Mouse (Mus musculus): ENCODE measurements around the gene 3110009E18Rik.

The 3110009E18Rik gene

DNA sequence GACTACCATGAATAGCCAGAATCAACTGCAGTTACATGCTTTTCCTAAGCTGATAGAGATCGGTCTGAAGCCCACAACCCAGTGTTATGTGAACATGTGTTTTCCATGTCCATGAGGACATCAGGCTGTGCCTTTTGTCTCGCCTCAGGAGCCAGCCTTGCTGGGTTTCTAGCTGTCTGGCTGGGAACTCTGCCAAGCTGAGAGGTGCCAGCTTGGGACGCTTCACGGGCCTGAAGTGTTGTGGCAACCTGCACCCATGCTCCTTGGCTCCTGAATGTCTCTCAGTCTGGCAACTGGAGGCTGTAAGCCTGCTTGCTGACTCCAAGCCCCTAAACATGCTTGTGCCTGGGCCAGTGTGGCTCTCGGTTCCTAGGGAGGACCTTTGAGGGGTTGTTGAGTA, 21.6 kb downstream of the 3110009E18Rik start:
- peak in 1 of 2 experiments; percentile 30 for DNase-seq (ENCODE audit: low spot score in 2 of 2)

DNA sequence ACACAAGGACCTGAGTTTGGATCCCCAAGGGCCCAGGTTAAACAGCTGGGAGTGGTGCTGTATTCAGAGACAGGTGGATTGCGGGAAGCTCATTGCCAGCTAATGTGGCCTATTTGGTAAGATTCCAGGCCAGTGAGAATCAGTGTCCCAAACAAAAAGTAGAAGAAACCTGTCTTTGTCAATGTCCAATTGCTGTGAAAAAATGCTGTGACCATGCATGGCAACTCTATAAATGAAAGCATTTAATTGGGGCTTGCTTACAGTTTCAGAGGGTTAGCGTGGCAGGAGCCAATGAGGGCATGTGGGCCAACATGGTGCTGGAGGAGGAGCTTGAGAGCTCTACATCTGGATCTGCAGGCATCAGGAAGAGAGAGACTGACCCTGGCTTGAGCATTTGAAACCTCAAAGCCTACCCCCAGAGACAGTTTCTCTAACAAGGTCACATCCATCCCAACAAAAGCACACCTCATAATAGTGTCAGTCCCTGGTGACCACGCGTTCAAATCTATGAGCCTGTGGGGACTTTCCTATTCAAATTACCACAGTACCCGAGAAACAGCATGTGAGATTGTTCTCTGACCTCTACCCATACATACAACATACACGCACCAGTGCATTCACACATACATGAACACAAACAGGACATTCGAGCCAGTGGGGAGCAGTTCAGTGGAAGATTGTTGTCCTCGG, 24.7 kb downstream of the 3110009E18Rik start:
- no peak for DNase-seq (ENCODE audit: low spot score in 2 of 2)

DNA sequence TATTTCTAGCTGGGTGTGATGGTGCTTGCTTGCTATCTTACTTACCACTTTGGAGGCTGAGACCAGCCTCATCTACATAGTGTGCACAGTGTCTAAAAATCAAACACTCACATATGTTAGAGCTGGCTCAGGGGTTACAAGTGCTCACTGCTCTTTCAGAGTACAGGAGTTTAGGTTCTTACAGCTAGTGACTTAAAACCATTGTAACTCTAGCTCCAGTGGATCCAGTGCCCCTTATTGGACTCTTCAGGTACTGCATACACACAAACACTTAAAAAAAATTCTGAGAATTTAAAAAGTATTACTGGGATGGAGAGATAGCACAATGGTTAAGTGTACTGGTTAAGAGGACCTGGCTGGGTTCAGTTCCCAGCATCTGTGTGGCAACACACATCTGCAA, 26.0 kb downstream of the 3110009E18Rik start:
- DNase-seq (ENCODE audit: low spot score in 2 of 2), result peak in 1 of 2 experiments; percentile 28

DNA sequence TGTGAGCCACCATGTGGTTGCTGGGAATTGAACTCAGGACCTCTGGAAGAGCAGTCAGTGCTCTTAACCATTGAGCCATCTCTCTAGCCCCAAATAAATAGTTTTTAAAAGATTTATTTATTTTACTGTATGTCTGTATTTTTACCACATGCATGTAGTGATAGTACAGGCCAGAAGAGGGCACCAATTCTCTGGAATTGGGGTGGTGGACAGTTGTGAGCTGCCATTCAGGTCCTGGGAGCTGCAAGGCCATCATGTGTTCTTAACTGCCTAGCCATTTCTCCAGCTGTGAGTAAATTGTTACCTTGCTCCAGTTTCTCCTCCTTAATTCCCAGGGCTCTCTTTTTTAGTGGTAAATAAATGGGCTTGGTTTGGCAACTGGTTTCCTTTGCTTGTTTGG, 33.2 kb downstream of the 3110009E18Rik start:
- peak in 1 of 2 experiments; percentile 24 for DNase-seq (ENCODE audit: low spot score in 2 of 2)

DNA sequence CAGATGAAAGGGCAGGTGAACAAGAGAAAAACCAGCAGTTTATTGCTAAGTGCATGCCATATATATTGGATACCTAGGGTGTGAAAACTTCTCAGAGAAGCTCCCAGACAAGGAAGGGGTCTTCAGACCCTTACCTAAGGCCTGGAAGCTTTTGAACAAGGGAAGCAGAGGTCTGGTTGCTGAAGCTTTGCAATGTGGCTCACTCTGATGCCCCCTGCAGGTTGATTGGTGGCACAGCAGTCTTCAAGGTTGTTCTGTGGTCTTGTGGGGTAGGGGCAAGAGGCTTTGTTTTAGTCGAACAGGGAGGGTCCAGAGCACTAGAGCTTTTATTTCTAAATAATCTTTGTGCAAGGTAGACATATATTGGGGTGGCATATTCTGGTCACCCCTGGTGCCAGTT, 34.3 kb downstream of the 3110009E18Rik start:
- DNase-seq (ENCODE audit: low spot score in 2 of 2), result peak in 1 of 2 experiments; percentile 34

DNA sequence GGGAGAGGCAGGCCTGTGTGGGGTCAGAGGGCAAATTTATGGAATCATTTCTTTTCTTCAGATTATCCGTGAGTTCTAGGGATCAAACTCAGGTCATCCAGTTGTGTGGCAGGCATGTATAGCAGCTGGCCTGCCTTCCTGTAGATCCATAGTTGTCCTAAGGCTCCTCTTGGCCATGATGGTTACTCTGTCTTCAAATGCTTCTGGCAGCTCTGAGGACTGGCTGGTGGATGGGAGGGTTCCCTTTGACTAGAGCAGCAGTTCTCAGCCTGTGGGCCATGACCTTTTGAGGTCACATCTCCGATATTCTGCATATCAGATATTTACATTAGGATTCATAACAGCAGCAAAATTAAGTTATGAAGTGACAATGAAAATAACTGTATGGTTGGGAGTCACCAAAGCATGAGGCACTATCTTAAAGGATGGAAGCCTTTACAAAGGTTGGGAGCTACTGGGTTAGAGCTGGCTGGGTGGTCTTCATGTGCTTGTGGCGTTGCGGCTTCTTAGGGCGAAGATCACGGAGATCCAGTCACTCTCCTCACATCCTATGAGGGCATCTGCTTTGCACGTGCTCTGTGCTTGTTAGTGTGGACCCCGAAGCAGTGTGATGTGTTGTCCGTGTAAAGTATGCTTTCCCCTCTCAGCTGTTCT, 37.6 kb downstream of the 3110009E18Rik start:
- no peak for DNase-seq (ENCODE audit: low spot score in 2 of 2)

DNA sequence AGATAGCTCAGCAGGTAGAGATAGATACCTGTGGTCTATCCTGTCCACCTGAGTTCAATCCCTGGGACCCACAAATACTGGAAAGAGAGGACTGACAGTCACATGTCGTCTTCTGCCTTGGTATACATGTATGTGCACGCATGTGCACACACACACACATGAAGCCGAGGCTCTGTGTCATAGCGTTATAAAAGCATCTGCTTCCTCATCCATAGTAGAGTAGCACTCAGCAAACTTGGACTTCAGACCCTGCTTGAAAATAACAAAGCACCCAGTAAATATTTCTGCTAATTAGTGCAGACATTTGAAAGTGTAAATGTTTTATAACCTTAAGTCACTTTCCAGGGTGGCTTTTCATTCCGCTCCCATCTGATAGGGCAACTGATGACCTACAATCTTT, 40.5 kb downstream of the 3110009E18Rik start:
- no peak for DNase-seq (ENCODE audit: low spot score in 2 of 2)

DNA sequence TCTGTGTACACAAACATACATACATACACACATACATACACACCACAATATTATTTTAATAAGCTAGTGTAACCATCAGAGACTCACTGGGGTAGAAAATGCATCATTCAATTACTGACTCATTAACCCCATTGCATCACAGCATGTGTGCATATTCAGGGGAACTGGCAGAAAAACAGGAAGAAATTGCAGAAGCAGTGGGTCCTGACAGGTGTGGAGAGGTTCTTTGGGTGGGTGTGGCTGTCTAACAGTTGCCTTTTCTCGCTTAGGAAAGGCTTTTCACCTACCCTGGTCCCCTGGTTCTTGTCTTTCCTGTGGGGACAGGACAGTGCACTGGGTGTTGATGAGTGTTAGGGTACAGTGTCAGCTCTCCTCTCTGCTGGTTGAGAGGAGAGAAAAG, 41.6 kb downstream of the 3110009E18Rik start:
- DNase-seq (ENCODE audit: low spot score in 2 of 2), result no peak

DNA sequence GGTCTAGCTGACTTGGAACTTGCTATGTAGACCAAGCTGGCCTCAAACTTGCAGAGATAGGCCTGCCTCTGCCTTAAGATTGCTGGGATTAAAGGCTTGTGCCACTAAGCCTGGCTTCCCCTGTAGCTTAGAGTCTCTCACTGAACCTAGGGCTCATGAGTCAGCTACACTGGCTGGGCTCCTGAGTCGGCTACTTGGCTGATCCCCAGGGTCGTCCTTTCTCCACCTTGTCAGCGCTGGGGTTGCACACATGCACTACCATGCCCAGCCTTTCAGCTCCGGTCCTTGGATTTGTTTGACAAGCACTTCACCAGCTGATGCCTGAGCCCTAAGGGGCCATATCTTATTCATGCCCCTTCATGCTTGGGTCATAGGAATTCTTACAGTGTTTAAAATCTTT, 47.0 kb downstream of the 3110009E18Rik start:
- DNase-seq (ENCODE audit: low spot score in 2 of 2), result no peak

DNA sequence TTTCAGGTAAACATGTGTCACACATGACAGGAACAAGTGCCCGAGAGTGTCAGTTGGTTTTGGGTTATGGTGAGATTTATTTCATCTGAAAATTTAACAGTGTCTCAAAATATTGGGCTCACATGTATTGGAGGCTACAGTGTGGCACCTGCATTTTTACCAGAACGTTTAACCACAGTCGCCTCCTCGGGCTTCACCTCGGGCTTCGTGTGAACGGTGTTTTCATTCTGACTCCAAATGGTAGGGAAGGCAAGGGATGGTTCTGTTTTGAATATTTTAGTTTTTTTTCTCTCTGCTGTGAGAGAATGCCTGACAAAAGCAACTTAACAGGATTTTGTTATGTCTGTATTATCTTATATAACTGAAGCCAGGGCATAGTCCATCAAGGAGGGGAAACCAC, 47.7 kb downstream of the 3110009E18Rik start:
- DNase-seq (ENCODE audit: low spot score in 2 of 2), result no peak

DNA sequence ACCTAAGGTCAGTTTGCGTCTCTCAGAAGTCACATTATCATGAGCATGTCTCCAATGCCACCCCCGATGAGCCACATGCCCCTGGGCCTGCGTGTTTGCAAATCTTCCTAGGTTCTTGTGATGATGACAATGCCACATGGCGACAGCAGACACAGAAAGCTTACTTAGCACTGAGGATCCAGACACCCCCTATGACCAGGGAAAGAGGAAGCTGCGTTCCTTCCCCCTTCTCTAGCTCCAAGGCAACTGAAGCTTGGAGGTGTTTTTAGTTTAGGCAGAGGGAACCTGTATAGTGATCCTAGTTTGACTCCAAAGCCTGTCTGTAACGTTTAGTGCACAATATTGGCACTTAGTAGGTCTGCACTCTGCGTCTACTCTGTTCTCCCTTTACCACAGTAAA, 49.3 kb downstream of the 3110009E18Rik start:
- no peak for DNase-seq (ENCODE audit: low spot score in 2 of 2)

DNA sequence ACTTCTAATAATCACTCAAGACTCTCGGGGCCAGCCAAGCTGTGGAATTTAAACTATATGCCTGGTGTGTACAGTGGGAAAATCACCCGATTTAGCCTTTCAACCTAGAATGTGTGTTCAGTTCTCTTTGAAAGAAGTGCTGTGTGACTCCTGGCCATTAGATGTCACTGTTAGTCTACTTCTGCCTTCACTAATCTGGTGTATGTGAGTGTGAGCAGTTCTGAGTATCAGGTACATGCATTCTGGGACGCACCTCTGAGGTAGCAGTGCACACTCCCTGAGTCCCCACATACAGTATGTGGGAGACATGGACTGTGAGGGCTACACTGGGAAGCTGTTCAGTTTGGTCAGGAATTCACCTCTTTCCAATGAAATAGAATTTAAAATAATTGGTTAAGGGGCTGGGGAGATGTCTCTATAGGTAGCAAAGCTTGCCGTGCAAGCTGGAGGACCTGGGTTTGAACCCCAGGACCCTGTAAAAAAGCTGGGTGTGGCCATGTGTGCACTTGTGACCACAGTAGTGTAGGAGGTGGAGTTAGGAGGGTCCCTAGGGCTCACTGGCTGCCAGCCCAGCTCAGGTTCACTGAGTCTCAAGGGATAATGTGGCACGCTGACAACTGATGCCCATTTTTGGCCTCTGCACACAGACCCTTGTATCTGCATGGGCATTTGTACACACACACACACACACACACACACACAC, 51.0 kb downstream of the 3110009E18Rik start:
- DNase-seq (ENCODE audit: low spot score in 2 of 2), result peak in 1 of 2 experiments; percentile 69

DNA sequence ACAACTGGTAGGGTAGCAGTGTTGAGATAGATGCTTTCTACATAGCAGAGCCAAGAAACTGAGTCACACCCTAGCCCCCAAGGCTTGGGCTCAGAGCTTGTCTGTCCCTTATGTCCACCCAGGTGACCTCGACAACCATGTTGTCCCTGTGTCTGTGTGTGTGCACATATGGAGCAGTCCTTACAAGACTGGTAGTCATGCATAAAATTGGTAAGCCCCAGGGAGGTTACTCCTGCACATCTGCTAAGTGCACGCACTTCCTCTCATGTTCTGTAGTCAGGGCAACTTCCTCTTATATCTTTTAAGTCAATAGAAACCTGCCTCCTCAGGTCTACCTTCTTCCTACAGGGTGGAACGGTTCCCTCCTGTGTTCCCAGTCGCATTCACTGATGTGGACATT, 54.0 kb downstream of the 3110009E18Rik start:
- DNase-seq (ENCODE audit: low spot score in 2 of 2), result no peak

DNA sequence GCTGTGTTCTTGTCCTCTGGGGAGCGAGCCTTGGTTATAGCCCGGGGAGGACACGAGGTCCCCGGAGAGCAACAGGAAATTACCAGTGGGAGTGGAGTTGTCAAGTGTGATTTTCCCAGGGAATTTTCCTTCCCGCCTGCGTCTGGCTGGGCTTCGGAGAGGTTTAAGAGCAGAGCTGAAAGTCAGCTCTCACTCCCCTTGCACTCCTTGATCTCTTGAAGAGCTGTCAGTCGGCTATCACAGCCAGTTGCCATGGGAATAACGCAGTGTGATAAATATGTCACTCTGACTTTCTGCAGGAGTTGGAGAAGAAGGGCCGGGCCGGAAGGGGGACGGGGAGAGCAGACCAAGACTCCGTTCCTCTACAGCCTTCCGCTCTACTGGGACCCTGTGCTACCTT, 55.3 kb downstream of the 3110009E18Rik start:
- DNase-seq (ENCODE audit: low spot score in 2 of 2), result no peak

DNA sequence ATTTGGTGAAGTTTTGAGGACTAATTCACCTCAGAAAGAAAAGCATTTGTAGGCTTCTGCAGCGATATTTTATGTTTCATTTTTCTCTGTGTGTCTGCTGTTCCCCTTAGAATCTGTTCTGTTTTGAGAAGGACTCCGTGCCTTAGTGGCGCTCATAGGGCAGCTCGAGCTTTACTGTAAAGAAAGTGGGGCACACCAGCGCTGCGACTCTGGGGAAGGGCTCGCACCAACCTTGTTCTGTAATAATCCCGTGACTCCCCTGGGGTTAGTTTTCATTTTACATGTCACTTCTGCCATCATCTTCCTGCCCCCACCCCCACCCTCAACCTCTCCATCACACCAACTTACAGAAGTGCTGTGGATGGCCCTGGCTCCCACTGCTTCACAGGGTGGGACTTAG, 56.2 kb downstream of the 3110009E18Rik start:
- DNase-seq (ENCODE audit: low spot score in 2 of 2), result no peak

DNA sequence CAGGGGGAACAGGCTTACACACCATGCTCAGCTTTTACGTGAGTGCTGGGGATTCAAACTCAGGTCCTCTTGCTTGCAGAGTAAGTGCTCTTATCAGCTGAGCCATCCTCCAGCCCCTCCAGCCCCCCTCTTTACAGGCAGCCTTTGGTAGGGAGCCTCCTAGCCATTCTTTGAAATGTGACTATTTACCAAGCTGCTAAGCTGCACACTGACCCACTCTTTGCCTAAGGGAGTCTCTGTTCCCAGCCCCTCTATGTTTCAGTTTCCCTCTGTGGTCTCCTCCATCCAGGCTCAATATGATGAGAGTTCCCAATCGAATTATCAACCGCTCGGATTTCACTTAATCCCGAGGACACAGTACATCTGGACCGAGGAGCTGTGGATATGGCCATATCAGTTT, 65.2 kb downstream of the 3110009E18Rik start:
- DNase-seq (ENCODE audit: low spot score in 2 of 2), result no peak

DNA sequence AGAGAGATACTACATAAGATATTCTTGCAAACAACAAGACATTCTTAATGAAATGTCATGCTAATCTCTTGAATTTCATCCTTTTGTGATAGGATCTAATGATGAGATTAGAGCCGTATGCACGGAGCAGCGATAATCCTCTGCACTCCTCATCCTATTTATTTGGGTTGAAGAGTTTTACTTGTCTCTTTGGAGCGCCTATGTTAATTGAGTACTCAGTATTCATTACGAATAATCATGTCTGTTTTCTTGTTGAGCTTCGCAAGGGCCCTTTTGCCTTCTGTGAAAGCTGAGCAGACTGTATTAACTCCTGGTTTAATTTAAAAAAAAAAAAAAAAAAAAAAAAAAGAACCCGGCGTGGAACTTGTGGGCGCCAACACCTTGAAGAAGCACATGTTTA, 65.7 kb downstream of the 3110009E18Rik start:
- DNase-seq (ENCODE audit: low spot score in 2 of 2), result no peak

DNA sequence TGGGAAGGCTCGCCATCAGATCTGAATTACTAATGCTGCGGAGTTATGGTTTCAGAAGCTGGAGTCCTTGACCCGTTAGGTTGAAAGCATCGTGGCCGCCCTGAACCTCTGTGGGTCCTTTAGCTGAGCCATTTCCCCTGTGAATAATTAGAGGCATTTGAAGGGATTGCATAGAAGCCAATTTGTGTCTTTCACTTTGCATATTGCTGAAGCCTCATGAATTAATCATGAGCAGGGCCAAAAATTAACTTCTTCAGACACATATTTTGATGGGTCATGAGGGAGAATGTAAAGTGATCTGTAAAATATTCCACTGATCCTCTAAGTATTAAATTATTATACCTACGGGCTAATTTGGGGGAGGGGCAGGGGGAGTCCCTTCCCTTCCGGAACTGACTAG, 66.1 kb downstream of the 3110009E18Rik start:
- DNase-seq (ENCODE audit: low spot score in 2 of 2), result no peak

DNA sequence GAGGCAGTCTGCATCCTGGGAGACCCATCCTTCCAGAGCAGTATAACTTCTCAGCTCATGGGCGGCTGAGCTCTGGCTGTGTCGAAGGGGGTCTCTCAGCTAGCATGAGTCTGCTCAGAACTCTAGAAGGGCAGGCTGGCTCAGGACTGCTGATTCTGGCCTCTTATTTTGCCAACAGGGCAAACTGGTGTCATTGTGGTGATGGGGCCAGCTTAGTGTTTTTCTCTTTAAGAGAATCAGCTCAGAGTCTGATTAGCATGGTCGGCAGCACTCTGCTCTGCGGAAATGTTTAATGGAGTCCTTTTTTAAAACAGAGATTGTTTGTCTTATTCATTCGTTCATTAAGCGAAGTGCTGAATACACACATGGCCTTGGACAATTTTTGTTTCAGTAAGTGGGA, 68.2 kb downstream of the 3110009E18Rik start:
- peak in 1 of 2 experiments; percentile 18 for DNase-seq (ENCODE audit: low spot score in 2 of 2)

DNA sequence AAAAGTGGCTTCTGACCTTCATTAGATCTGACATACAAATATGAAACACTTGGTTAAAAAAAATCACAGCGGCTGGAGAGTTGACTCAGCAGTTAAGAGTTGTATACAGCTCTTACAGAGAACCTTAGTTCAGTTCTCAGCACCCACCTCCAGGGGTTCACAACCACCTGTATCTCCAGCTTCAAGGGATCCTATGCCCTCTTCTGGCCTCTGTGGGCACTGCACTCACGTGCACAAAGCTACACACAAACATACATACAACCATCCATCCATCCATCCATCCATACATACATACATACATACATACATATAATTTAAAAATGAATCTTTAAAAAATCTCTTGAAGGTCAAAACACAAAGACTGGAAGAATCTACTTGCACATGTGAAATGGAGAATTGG, 69.3 kb downstream of the 3110009E18Rik start:
- DNase-seq (ENCODE audit: low spot score in 2 of 2), result no peak

DNA sequence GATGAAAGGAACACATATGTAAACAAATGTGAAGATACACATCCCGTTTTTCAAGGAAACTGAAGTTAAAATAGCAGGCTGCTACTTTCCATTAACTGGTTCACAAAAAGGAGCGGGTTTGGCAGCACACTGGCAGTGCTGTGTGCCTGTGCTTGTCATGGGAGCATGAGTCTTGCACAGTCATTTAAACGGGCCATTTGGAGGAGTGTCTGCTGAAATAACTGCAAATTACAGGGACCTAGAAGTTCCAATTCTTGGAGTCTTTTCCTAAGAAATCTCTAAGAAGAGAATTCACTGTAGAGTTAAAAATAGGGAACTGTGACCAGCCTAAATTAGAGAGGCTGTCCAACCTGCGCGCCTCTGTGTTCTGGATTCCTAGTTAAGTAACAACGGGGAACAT, 70.0 kb downstream of the 3110009E18Rik start:
- DNase-seq (ENCODE audit: low spot score in 2 of 2), result peak; percentile 27 to 57

DNA sequence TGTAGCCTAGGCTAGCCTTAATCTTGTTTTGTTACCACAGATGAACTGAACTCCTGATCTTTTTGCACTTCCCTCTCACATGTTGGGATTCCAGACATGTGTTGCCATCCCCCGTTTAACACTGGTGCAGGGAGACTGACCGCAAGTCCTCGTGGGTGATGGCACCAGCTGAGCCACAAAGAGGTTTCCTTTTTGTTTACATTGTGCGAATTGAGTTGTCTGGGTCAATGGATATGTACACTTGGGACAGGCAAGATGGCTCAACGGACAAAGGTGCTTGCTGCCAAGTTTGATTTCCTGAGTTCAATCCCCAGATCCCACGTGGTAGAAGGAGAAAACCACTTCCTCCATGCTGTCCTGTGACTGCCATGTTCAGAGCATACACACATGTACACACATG, 71.3 kb downstream of the 3110009E18Rik start:
- no peak for DNase-seq (ENCODE audit: low spot score in 2 of 2)

DNA sequence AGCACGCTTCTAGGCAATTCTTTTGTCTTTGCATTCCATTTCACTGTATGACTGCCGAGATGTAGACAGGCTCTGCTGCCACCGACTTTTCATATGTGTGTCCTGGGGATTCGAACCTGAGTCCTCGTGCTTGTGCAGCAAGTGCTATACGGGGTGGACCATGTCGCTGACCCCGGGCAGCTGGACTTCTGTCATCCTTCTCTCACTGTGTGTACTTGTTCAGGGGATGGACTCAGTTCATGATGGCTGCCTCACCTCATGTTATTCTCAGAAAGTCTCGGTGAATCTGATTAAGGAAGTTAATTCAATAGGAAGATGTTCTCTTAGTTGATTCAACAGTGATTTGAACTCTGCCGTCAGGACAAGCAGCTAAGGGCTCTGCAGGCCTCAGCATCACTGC, 72.6 kb downstream of the 3110009E18Rik start:
- no peak for DNase-seq (ENCODE audit: low spot score in 2 of 2)
